Mouse (Mus musculus): ENCODE results near the gene Rreb1. TPM values are rescaled to one million over a fixed set of nuclear protein-coding genes. Genes with fewer than 3 reads are reported as not detected.

Rreb1 gene
- polyA plus RNA-seq, 1 experiment from 2014 or later = 6.3 TPM

DNA sequence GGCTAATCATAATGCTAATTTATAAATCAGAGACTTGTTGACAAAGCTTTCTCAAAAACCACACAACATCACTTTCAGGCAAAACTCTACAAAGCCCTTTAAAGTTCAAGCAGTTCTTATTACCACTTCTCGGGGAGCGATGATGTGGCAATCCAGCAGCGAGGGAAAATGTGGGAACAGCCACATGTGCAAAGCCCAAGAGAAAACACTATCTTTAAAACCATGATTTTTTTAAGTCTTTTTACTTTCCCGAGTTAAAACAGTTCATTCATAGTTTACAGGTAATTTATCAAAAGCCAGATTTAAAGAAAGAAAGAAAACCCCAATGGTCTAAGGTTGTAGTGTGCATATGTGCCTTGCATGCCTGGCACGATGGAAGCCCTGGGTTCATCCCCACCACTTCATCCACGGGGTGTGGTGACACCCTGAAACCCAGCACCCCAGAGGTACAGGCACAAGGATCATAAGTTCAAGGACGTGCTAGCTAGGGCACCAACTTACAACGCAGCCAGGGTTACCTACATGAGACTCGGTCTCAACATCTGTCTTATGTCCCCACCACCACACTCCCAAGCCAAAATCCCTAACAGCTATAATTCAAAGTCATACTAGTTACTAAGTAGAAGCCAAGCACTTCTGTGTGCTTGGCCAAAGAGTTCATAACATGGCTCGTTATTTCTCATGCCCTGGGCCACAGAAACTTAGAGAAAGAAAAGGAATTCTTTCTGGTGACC is 214.6 kb downstream of the Rreb1 start:
- Histone ChIP-seq H3K4me2 (ENCODE audit: low read depth, low read length, severe bottlenecking) (peak overlapping the region; percentile 58), H3K36me3 (ENCODE audit: control insufficient read depth, insufficient read depth, low read length) (peaks cover 8% of the 10 kb centered on the region), H3K9me3 (ENCODE audit: control insufficient read depth, low read length) (no peaks in the 10 kb centered on the region), H3K4me1 (replicated peaks; ENCODE audit: control insufficient read depth, insufficient read depth, low read length) (no peaks in the 10 kb centered on the region), H3K4me3 (ENCODE audit: low read depth, low read length) (peak overlapping the region; percentile 93), H3K27ac (ENCODE audit: low read depth, low read length) (no peak overlapping the region), H3K27me3 (ENCODE audit: control insufficient read depth, insufficient read depth, low read length) (no peaks in the 10 kb centered on the region), H3K9ac (ENCODE audit: low read length) (peak overlapping the region; percentile 95)
- 18% methylated on average over 10 of the region's 10 CpGs for WGBS
- DNase-seq (ENCODE audit: low spot score) = no peak
- ATAC-seq (replicated peaks; ENCODE audit: low FRiP score) = no peak

- peak overlapping the region; percentile 58 for H3K4me2 ChIP-seq (ENCODE audit: low read depth, low read length, severe bottlenecking)
- peak overlapping the region; percentile 93 for H3K4me3 ChIP-seq (ENCODE audit: low read depth, low read length)
- peak overlapping the region; percentile 95 for H3K9ac ChIP-seq (ENCODE audit: low read length)
- peaks cover 8% of the 10 kb centered on the region for H3K36me3 ChIP-seq (ENCODE audit: control insufficient read depth, insufficient read depth, low read length)
- peak overlapping the region; percentile 85 for H3K27ac ChIP-seq (ENCODE audit: low read depth, low read length)
- no peaks in the 10 kb centered on the region for H3K4me1 ChIP-seq (replicated peaks; ENCODE audit: control insufficient read depth, insufficient read depth, low read length)
- no peak for ATAC-seq (replicated peaks; ENCODE audit: low FRiP score)
- no peaks in the 10 kb centered on the region for H3K27me3 ChIP-seq (ENCODE audit: control insufficient read depth, insufficient read depth, low read length)
- no peak for DNase-seq (ENCODE audit: low spot score)
- under 1% methylated on average over 17 of the region's 17 CpGs for WGBS
- H3K9me3 ChIP-seq (ENCODE audit: control insufficient read depth, low read length) = no peaks in the 10 kb centered on the region
Observed at GRCm38 (mm10) chr13:37993376-37993703, 215.1 kb downstream of the Rreb1 start.

GRCm38 (mm10) chr13:37993704-37994404 is 215.7 kb downstream of the Rreb1 start, which contains the start of gene Ssr1:
Ssr1 (minus strand) TSS chr13:37994217.
- H3K9ac ChIP-seq (ENCODE audit: low read length) = peak within 1 kb of the TSS; percentile 95
- no peaks in the 10 kb centered on the region for H3K4me1 ChIP-seq (replicated peaks; ENCODE audit: control insufficient read depth, insufficient read depth, low read length)
- H3K9me3 ChIP-seq (ENCODE audit: control insufficient read depth, low read length) = no peaks in the 10 kb centered on the region
- H3K4me2 ChIP-seq (ENCODE audit: low read depth, low read length, severe bottlenecking) = peak within 1 kb of the TSS; percentile 58
- H3K27me3 ChIP-seq (ENCODE audit: control insufficient read depth, insufficient read depth, low read length) = no peaks in the 10 kb centered on the region
- WGBS = under 1% methylated on average over 88 of the region's 89 CpGs
- peak within 1 kb of the TSS; percentile 93 for H3K4me3 ChIP-seq (ENCODE audit: low read depth, low read length)
- peak; percentile 98 for DNase-seq (ENCODE audit: low spot score)
- peaks cover 8% of the 10 kb centered on the region for H3K36me3 ChIP-seq (ENCODE audit: control insufficient read depth, insufficient read depth, low read length)
- ATAC-seq (replicated peaks; ENCODE audit: low FRiP score) = peak; percentile 98
- H3K27ac ChIP-seq (ENCODE audit: low read depth, low read length) = peak within 1 kb of the TSS; percentile 85

DNA sequence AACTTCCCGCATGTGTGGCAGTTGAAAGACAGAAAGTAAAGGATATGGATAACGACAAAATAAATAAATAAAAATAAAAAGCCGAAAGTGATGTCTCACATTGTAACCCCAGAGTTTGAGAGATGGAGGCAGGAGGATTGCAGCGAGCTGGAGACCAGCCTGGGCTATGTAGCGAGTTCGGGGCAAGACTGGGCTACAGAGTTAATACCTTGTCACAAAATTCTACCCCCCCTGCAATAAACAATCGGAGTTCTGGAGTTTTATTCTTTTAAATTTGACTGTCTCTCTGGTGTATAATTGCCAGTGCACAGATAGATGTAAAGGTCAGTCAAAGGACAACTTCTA is 216.2 kb downstream of the Rreb1 start:
- peak overlapping the region; percentile 54 for H3K9ac ChIP-seq (ENCODE audit: low read length)
- H3K4me1 ChIP-seq (replicated peaks; ENCODE audit: control insufficient read depth, insufficient read depth, low read length) = no peaks in the 10 kb centered on the region
- H3K4me2 ChIP-seq (ENCODE audit: low read depth, low read length, severe bottlenecking) = peak overlapping the region; percentile 28
- no peaks in the 10 kb centered on the region for H3K9me3 ChIP-seq (ENCODE audit: control insufficient read depth, low read length)
- H3K27me3 ChIP-seq (ENCODE audit: control insufficient read depth, insufficient read depth, low read length) = no peaks in the 10 kb centered on the region
- H3K27ac ChIP-seq (ENCODE audit: low read depth, low read length) = no peak overlapping the region
- WGBS = 29% methylated on average over 7 of the region's 7 CpGs
- peaks cover 5% of the 10 kb centered on the region for H3K36me3 ChIP-seq (ENCODE audit: control insufficient read depth, insufficient read depth, low read length)
- peak overlapping the region; percentile 93 for H3K4me3 ChIP-seq (ENCODE audit: low read depth, low read length)
- DNase-seq (ENCODE audit: low spot score) = no peak
- peak; percentile 57; the same call in 1 of the 2 replicates for ATAC-seq (replicated peaks; ENCODE audit: low FRiP score)

- Histone ChIP-seq H3K36me3 (ENCODE audit: control insufficient read depth, insufficient read depth, low read length) (no peaks in the 10 kb centered on the region), H3K27me3 (ENCODE audit: control insufficient read depth, insufficient read depth, low read length) (no peaks in the 10 kb centered on the region), H3K4me2 (ENCODE audit: low read depth, low read length, severe bottlenecking) (no peak overlapping the region), H3K4me1 (replicated peaks; ENCODE audit: control insufficient read depth, insufficient read depth, low read length) (no peaks in the 10 kb centered on the region), H3K9ac (ENCODE audit: low read length) (no peak overlapping the region), H3K27ac (ENCODE audit: low read depth, low read length) (no peak overlapping the region), H3K9me3 (ENCODE audit: control insufficient read depth, low read length) (no peaks in the 10 kb centered on the region), H3K4me3 (ENCODE audit: low read depth, low read length) (no peak overlapping the region)
- WGBS = 91% methylated on average over 3 of the region's 3 CpGs
- ATAC-seq (replicated peaks; ENCODE audit: low FRiP score) (no peak), DNase-seq (ENCODE audit: low spot score) (no peak)
Observed at GRCm38 (mm10) chr13:37999713-38000112, 221.5 kb downstream of the Rreb1 start.

Other genes starting within 250 kb of the Rreb1 start
- gene Ssr1, start 215.8 kb downstream of the Rreb1 start, polyA plus RNA-seq (2014; fragmentation: Nextera tagmentation; extraction: Ambion mirVana) = 112 and 118 TPM in 2 replicates